Mouse (Mus musculus): ENCODE results near the gene Creb5.

- TF ChIP-seq CTCF (IDR thresholded peaks at IDR 0.05; ENCODE audit: insufficient read depth, low read length) (no peak), POLR2A (IDR thresholded peaks at IDR 0.05; ENCODE audit: borderline replicate concordance, extremely low read depth, low read depth, low read length) (no peak)
Observed at GRCm38 (mm10) chr6:53710560-53710959, 423.5 kb downstream of the Creb5 start.

Measured in lung, adult 2 months (tissue).